Mouse (Mus musculus) myocyte (in vitro differentiated cells): Measurements from ENCODE around the gene Lpp. TPM values are rescaled to one million over a fixed set of nuclear protein-coding genes. Genes with fewer than 3 reads are reported as not detected.
A peak's percentile ranks its signal among the peaks of the same experiment; 100 is the strongest.

Experiments
- H3K27me3 ChIP-seq: one replicate; pipeline ENCODE4 v1.6.1; 2011; ENCODE audit not compliant: control insufficient read depth, insufficient read depth, insufficient read length
- H3K36me3 ChIP-seq: one replicate; pipeline ENCODE4 v1.6.1; 2011; ENCODE audit not compliant: control insufficient read depth, insufficient read depth
- H3K4me2 ChIP-seq: one replicate; pipeline ENCODE4 v1.6.1; 2011; ENCODE audit warnings: low read depth, control low read depth
- H3K4me3 ChIP-seq: one replicate; pipeline ENCODE4 v1.5.1; 2011; ENCODE audit warnings: mild to moderate bottlenecking, control low read depth, moderate library complexity
- H3K79me2 ChIP-seq: one replicate; pipeline ENCODE4 v1.6.1; 2011; ENCODE audit not compliant: control insufficient read depth, insufficient read depth
- H3ac ChIP-seq: one replicate; pipeline ENCODE4 v1.6.1; 2011; ENCODE audit not compliant: control insufficient read depth, insufficient read length
- CEBPB ChIP-seq: IDR thresholded peaks from 2 replicates; pipeline ENCODE4 v1.6.1; 2011; ENCODE audit warnings: mild to moderate bottlenecking, moderate library complexity; ENCODE audit not compliant: poor library complexity, insufficient read depth, severe bottlenecking
- E2F4 ChIP-seq: IDR thresholded peaks from one replicate; pipeline ENCODE4 v1.6.1; 2011; ENCODE audit warnings: mild to moderate bottlenecking, control low read depth, moderate library complexity; ENCODE audit not compliant: insufficient read depth
- MAX ChIP-seq: IDR thresholded peaks from one replicate; pipeline ENCODE4 v1.6.1; 2011; ENCODE audit warnings: low read depth, mild to moderate bottlenecking, control low read depth
- MYOD1 ChIP-seq, 3 experiments: IDR thresholded peaks; one replicate each; pipeline ENCODE4 v1.6.1; 2011; ENCODE audit warnings: control low read depth in 2 of 3, low read depth in 2 of 3, mild to moderate bottlenecking in 2 of 3, moderate library complexity in 1 of 3; ENCODE audit not compliant: insufficient read length in 2 of 3, control insufficient read depth in 1 of 3
- MYOG ChIP-seq, 3 experiments: IDR thresholded peaks; one replicate each; pipeline ENCODE4 v1.6.1; 2011; ENCODE audit warnings: control low read depth in 2 of 3, low read depth in 2 of 3, mild to moderate bottlenecking in 2 of 3; ENCODE audit not compliant: insufficient read length in 2 of 3, control insufficient read depth in 1 of 3, insufficient read depth in 1 of 3
- POLR2A ChIP-seq: IDR thresholded peaks from one replicate; pipeline ENCODE4 v1.6.1; 2011; ENCODE audit warnings: low read depth, mild to moderate bottlenecking, control low read depth, moderate library complexity; ENCODE audit not compliant: insufficient read length
- POLR2AphosphoS2 ChIP-seq: IDR thresholded peaks from one replicate; pipeline ENCODE4 v1.6.1; 2011; ENCODE audit warnings: low read depth, control low read depth; ENCODE audit not compliant: insufficient read length
- REST ChIP-seq: IDR thresholded peaks from one replicate; pipeline ENCODE4 v1.6.1; 2011; ENCODE audit warnings: mild to moderate bottlenecking, control low read depth, moderate library complexity; ENCODE audit not compliant: insufficient read depth, insufficient read length
- SRF ChIP-seq: IDR thresholded peaks from one replicate; pipeline ENCODE4 v1.6.1; 2011; ENCODE audit warnings: low read depth; ENCODE audit not compliant: control insufficient read depth, insufficient read length
- TCF12 ChIP-seq: IDR thresholded peaks from one replicate; pipeline ENCODE4 v1.6.1; 2011; ENCODE audit warnings: mild to moderate bottlenecking, control low read depth; ENCODE audit not compliant: poor library complexity, insufficient read depth, severe bottlenecking
- TCF3 ChIP-seq: IDR thresholded peaks from one replicate; pipeline ENCODE4 v1.6.1; 2011; ENCODE audit warnings: low read depth, control low read depth; ENCODE audit not compliant: insufficient read length
- USF1 ChIP-seq: IDR thresholded peaks from one replicate; pipeline ENCODE4 v1.6.1; 2011; ENCODE audit warnings: low read depth, mild to moderate bottlenecking, control low read depth, moderate library complexity
- polyA plus RNA-seq: library from polyadenylated mRNA; unstranded; fragments of >200 nt; fragmentation: generic; extraction: Trizol; gene quantifications from one replicate; pipeline ENCODE4 v1.2.1, GENCODE M21; 2012; ENCODE audit warnings: missing spikeins

The Lpp gene
- polyA plus RNA-seq, 1 experiment, result 4.8 TPM

DNA sequence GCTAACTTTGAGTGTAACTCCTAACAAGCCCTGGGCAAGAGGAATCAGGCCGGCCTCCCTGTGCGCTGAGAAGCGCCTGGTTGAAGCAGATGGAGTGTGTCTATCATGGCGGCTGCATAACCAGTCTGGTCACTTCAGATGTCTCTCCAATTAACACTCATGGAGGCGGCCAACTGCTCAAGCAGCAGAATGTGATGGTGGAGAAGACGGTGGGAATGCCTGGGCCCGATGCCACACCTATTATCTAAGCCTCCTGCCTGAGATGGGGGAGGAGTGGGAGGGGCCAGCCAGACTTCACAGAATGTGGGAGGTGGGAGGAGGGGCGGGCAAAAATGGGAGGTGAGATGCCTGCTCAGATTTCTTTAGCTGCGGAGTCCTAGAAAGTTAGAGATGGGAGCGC lies 646.6 kb downstream of the Lpp start:
- TF ChIP-seq MYOD1 (IDR thresholded peaks at IDR 0.05; ENCODE audit: control insufficient read depth in 1 of 3, insufficient read length in 2 of 3, low read depth in 2 of 3) (no peak), TCF3 (no peak), SRF (no peak), USF1 (no peak), E2F4 (no peak), TCF12 (no peak), REST (no peak), CEBPB (no peak), POLR2A (no peak), MYOG (IDR thresholded peaks at IDR 0.05; ENCODE audit: control insufficient read depth in 1 of 3, insufficient read depth in 1 of 3, insufficient read length in 2 of 3, low read depth in 2 of 3) (no peak), MAX (no peak), POLR2AphosphoS2 (no peak)

DNA sequence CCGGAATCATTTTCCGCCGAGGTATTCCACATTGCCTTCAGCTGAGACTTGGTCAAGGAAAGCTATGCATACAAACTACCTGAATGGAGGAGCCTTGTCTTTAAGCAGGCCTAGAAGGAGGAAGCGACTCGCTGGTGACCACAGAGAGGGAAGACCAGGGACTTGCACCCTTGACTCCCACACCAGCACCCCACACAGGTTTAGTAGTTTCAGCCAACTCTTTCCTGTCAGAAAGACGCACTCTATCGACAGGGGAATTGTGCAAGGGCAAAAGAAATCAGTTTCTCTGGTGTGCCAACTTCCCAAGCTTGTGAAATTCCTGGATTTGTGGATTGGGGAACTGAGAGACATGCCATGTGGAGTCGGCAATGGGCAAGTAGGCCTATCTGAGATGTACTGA lies 647.9 kb downstream of the Lpp start:
- TF ChIP-seq CEBPB (no peak), TCF12 (no peak), REST (no peak), POLR2AphosphoS2 (no peak), MYOD1 (IDR thresholded peaks at IDR 0.05; ENCODE audit: control insufficient read depth in 1 of 3, insufficient read length in 2 of 3, low read depth in 2 of 3) (no peak), MYOG (IDR thresholded peaks at IDR 0.05; ENCODE audit: control insufficient read depth in 1 of 3, insufficient read depth in 1 of 3, insufficient read length in 2 of 3, low read depth in 2 of 3) (no peak), E2F4 (no peak), MAX (no peak), TCF3 (no peak), USF1 (no peak), SRF (no peak)
- Histone ChIP-seq H3ac (no peak overlapping the region), H3K79me2 (no peaks in the 10 kb centered on the region), H3K4me3 (no peak overlapping the region), H3K4me2 (peak overlapping the region; percentile 88), H3K36me3 (no peaks in the 10 kb centered on the region), H3K27me3 (no peaks in the 10 kb centered on the region)

More for the DNA sequence above, 646.6 kb downstream of the Lpp start:
- no peaks in the 10 kb centered on the region for H3K27me3 ChIP-seq
- no peaks in the 10 kb centered on the region for H3K79me2 ChIP-seq
- no peaks in the 10 kb centered on the region for H3K36me3 ChIP-seq
- no peak overlapping the region for H3K4me2 ChIP-seq
- H3ac ChIP-seq, result no peak overlapping the region
- H3K4me3 ChIP-seq, result no peak overlapping the region

DNA sequence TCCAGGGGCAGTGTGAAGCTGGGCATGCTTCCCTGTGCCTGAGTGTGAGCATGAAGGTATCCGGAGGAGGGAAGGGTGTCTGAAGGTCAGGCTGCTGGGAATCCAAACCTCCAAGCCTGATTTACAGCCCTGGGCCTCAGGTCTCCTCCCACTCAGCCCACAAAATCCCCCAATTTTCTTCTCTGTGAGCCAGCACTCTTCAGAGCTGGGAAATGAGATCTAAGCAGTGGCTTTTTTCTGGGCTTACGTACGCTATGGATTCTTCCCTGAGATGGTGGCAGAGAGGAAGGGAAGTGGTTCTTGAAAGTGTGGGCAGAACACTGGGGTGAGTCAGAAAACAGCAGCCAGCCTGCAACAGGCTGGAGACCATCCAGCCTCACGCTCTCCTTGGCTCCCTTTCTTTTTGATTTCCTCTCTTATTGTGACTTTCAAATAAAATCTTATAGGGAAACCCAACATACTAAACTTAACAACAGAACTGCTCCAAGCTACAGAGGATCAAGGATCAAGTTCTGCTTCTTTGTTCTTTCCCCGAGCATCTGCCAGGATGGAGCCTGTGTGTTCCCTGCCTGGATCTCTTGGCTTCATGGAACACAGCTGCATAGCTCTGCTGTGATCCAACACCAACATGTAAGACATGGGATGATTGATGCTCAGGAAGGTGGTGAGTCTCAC lies 648.7 kb downstream of the Lpp start:
- H3K4me2 ChIP-seq, result peak overlapping the region; percentile 88
- no peak for TF ChIP-seq MYOG (IDR thresholded peaks at IDR 0.05; ENCODE audit: control insufficient read depth in 1 of 3, insufficient read depth in 1 of 3, insufficient read length in 2 of 3, low read depth in 2 of 3)
- TF ChIP-seq TCF3, result no peak
- peak in 1 of 3 experiments; percentile 39 for TF ChIP-seq MYOD1 (IDR thresholded peaks at IDR 0.05; ENCODE audit: control insufficient read depth in 1 of 3, insufficient read length in 2 of 3, low read depth in 2 of 3)
- peak; percentile 65 for TF ChIP-seq POLR2A
- H3K4me3 ChIP-seq, result peak overlapping the region; percentile 18

More for the DNA sequence above, 648.7 kb downstream of the Lpp start:
- Histone ChIP-seq H3K36me3 (no peaks in the 10 kb centered on the region), H3K27me3 (no peaks in the 10 kb centered on the region), H3K79me2 (no peaks in the 10 kb centered on the region), H3ac (no peak overlapping the region)
